Mouse (Mus musculus): ENCODE results near the gene Cacna1h.

Gene Cacna1h

DNA sequence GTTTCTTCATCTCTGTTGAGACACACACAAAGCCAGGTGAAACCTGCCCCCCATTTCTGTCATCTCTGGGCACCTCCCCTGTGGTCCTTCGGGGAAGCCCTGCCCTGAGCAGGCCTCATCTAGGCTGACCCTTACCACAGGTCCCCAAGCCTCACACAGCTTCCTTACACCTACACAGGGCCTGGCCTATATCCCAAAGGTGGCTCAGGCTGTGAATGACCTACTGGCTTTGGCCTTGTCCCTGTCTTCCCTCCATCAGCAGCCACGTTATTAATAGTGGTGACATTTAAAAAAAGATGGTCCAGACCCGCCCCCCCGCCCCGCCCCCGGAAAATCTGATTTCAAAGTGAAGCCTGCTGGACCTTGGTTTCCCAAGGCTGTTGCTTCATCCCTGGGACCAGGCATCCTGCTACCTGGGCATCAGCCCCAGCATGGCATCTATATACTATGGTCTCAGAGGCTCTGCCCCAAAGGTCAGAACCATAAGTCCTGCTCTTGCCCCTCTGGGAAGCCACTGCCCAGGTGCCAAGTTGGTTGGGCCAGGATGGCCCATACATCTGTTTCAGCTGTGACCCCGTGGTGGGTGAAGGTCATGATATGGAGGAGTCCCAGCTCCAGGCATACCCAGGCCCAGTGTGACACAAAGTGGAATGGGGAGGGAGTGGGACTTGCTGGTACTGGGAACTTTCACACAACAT is 25.1 kb downstream of the Cacna1h start:
- in situ Hi-C loops (cut with MboI, MseI): no loop called here

DNA sequence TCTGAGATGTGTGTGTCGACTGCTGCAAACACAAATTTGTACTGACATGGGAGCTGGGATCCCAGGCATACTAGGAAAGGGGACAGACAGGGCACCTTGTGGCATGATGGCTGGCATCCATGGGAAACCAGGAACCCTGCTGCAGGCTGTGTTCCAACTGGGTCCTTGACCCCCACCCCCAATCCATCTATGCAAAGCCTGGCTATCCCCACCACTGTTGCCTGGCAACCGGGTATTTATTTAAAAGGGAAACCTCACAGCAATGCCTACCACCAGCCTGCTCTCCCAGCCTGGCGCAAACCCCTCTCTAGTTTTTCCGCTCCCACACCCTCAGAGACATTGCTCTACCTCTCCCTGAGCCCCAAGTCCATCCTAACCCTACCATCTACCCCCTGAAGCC is 26.2 kb downstream of the Cacna1h start:
- in situ Hi-C loops (cut with MboI, MseI): no loop called here

- in situ Hi-C loops (cut with MboI, MseI): no loop called here
These were observed 27.6 kb downstream of the Cacna1h start for GRCm38 (mm10) chr17:25406011-25406441.

- in situ Hi-C loops (cut with MboI, MseI): no loop called here
These were observed 28.2 kb downstream of the Cacna1h start for GRCm38 (mm10) chr17:25405224-25405895.

- in situ Hi-C loops (cut with MboI, MseI): no loop called here
These were observed 29.4 kb downstream of the Cacna1h start for GRCm38 (mm10) chr17:25404190-25404589.

DNA sequence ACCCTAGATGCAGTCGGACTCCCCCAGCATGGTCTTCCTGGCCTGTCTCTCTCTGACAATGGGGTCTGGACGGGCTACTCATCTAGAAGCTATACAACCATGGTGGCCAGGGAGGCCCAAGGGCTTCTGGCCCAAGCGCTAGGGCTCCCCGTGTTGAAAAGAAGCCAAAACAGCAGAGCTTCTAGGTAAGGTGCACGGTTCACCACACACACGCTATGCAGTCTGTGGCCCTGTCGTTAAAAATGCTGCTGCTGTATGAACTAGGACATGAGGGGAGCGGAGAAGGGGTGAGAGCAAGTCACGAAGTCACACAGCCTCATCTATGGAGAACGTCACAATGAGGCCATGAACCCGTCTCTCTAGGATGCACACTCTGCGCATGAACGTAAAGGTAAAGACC is 31.4 kb downstream of the Cacna1h start:
- in situ Hi-C loops (cut with MboI, MseI): no loop called here

- in situ Hi-C loops (cut with MboI, MseI): no loop called here
These were observed 32.1 kb downstream of the Cacna1h start for GRCm38 (mm10) chr17:25401491-25401890.

DNA sequence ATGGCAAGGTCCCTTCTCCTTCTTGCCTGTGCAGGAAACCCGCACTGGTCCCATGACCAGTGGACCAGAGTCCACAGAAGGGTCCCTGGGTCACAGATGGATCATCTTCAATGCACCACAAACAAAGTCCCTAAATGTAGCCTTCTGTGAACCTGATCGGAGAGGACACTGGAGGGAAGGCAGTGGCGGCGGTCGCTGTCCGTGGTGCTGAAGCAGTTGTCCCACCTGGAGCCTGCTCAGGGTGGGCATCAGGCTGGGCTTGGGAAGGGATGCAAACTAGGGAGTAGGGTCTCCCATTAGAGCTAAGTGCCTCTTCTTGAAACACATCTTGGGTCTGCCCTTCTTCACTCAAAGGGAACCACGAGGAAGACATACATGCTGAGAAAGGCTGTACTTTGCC is 33.1 kb downstream of the Cacna1h start:
- in situ Hi-C loops (cut with MboI, MseI): no loop called here

GRCm38 (mm10) chr17:25398520-25398838 is 35.1 kb downstream of the Cacna1h start:
- in situ Hi-C loops (cut with MboI, MseI): loop anchor here (5.0 kb wide), 1 partner anchor 74 kb away; no protein-coding TSS in a partner anchor

GRCm38 (mm10) chr17:25397804-25398519 is 35.6 kb downstream of the Cacna1h start:
- in situ Hi-C loops (cut with MboI, MseI): loop anchor here (5.0 kb wide), 1 partner anchor 74 kb away; no protein-coding TSS in a partner anchor

- in situ Hi-C loops (cut with MboI, MseI): no loop called here
These were observed 39.1 kb downstream of the Cacna1h start for GRCm38 (mm10) chr17:25394526-25394925.

- in situ Hi-C loops (cut with MboI, MseI): no loop called here
These were observed 59.6 kb downstream of the Cacna1h start for GRCm38 (mm10) chr17:25374011-25374410.

- in situ Hi-C loops (cut with MboI, MseI): no loop called here
These were observed 61.1 kb downstream of the Cacna1h start for GRCm38 (mm10) chr17:25372491-25372890.

DNA sequence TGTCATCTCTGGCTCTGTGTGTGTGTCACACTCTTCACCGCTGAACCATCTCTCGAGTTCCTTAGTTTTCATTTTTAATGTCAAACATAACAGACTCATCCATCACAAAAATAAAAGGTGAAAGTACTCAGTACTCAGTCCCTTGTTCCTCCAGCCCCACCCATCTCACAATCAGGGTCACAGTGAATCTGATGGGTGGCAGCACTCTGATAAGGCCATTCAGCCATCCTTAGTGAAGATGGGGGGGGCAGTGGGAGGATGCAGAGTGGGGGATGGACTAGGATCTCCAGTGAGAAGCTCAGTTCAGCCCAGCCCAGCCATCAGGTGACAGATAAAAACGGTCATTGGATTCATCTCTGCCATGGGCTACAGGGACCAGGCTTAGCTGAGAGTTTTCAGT is 64.6 kb downstream of the Cacna1h start, which contains the start of gene Tpsg1:
Gene Tpsg1, plus strand, starts transcription at position 301 of the 400 bp plus-strand sequence.
- in situ Hi-C loops (cut with MboI, MseI): no loop called here

DNA sequence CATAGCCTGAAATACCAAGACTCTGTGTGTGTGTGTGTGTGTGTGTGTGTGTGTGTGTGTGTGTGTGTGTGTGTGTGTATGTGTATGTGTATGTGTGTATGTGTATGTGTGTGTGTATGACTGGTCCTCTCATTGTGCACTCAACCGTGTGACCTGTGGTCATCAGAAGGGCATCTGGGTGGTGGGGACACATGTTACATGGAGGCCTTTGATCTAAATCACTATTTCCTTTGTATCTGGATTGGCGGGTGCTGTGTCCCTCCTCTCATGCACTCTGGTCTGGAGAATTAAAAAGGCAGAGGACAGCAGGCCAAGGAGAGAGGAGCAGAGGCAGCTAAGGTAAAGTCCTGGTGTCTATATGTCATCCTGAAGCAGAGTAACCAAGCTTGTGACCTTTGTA is 67.6 kb downstream of the Cacna1h start, which contains the start of gene Tpsb2:
Gene Tpsb2, plus strand, starts transcription at position 301 of the 400 bp plus-strand sequence.
- in situ Hi-C loops (cut with MboI, MseI): no loop called here

DNA sequence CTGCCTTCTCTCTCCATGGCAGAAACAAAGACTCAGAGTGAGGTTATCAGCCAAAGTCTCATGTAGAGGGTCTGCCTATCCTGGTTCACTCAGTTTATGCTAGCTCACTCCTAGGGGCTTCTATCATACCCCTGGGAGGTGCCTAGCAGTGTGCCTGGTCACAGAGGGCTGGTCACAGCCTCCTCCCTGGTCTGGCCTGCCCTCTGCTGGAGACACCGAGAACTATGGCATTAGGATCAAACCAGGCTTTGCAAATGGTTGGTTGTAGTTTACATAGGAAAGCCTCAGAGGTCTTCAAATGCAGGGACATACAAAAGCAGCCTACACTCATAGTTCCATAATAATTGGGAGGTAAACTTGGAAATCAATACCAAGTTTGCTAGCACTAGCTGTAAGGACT is 69.9 kb downstream of the Cacna1h start:
- in situ Hi-C loops (cut with MboI, MseI): no loop called here

DNA sequence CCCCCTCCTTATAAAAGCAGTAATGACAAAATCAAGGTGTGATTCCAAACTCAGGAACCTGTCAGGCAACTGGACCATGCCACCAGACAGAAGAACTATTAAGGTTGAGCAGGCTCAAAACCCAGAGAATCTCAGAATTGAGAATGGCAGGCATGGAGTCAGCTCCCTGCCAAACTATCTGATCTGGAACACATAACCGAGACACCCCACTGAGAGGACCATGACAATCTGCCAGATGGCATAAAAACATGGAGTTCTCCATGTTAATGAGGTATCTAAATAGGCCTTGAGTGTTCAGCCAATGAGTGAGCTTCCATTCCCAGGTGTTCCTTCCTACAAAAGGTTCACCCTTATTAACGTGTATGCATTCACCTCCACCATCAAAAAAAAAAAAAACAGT is 72.3 kb downstream of the Cacna1h start:
- in situ Hi-C loops (cut with MboI, MseI): no loop called here

DNA sequence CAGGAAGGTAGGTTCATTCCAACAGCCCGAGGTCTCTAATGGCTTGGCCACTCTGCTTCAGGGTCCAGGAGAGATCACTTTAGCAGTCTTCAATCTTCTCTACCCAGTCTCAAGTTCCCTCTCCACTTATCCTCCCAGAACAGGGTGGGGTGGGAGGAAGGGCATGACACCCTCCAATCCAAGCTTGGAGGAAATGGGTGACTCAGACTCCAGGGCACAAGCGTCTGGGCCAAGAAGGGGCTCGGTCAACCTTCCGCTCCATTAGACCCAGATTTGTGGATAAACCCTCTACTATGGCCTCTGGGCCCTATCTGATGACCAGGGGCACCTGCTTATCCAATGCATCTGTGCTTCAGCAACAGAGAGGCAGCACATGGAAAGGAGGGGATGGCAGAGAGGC is 88.1 kb downstream of the Cacna1h start, which contains the start of gene Tpsab1:
Gene Tpsab1, minus strand, starts transcription at position 101 of the 400 bp plus-strand sequence.
- in situ Hi-C loops (cut with MboI, MseI): no loop called here

- in situ Hi-C loops (cut with MboI, MseI): no loop called here
These were observed 92.1 kb downstream of the Cacna1h start for GRCm38 (mm10) chr17:25341490-25341889.

- in situ Hi-C loops (cut with MboI, MseI): no loop called here
These were observed 93.6 kb downstream of the Cacna1h start for GRCm38 (mm10) chr17:25340003-25340402.

DNA sequence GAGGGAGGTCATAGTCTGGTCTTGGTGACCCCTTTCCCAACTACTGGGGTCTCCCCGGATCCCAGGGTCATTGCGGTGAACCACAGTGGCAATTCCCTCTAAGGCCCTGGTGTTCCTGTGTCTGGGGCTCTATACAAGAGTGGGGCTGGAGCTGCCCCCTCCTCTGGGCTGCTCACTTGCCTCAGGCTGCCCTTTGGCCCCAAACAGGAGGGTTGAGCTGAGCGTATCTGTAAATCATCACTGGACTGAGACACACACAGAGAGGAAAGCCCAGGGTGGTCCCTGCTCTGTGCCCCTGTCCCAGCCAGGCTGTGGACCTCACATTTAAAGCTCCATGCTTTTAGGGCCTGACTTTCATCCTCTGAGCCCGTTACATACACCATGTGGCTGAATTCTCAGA is 95.4 kb downstream of the Cacna1h start:
- in situ Hi-C loops (cut with MboI, MseI): no loop called here

GRCm38 (mm10) chr17:25333943-25334342 is 99.6 kb downstream of the Cacna1h start:
- in situ Hi-C loops (cut with MboI, MseI): no loop called here
